Mouse (Mus musculus) midbrain, embryonic 13.5 days (tissue): ENCODE results near the gene Alg14. TPM values are rescaled to one million over a fixed set of nuclear protein-coding genes. Genes with fewer than 3 reads are reported as not detected.
A peak's percentile ranks its signal among the peaks of the same experiment; 100 is the strongest.

ENCODE experiments used
- ATAC-seq: fragments of 200-750 bp; cut with Nextera tagmentation; 2 replicates; pipeline ENCODE4 v1.8.0; 2017; ENCODE audit warnings: mild to moderate bottlenecking, moderate TSS enrichment, moderate library complexity
- H3K27ac ChIP-seq: fragments of 300-500 bp; sonication (generic); 2 replicates; pipeline ENCODE4 v1.5.1; 2015; ENCODE audit warnings: inconsistent platforms, mild to moderate bottlenecking, moderate library complexity
- H3K27me3 ChIP-seq: fragments of 300-500 bp; sonication (generic); 2 replicates; pipeline ENCODE4 v1.6.1; 2015; ENCODE audit warnings: mild to moderate bottlenecking, inconsistent platforms
- H3K36me3 ChIP-seq: fragments of 300-500 bp; sonication (generic); 2 replicates; pipeline ENCODE4 v1.6.1; 2015; ENCODE audit warnings: mild to moderate bottlenecking, inconsistent platforms
- H3K4me1 ChIP-seq: fragments of 300-500 bp; sonication (generic); replicated peaks from 2 replicates; pipeline ENCODE4 v1.6.1; 2015; ENCODE audit warnings: inconsistent platforms
- H3K4me2 ChIP-seq: fragments of 300-500 bp; sonication (generic); replicated peaks from 2 replicates; pipeline ENCODE4 v1.6.1; 2015; ENCODE audit warnings: moderate library complexity, mild to moderate bottlenecking, inconsistent platforms
- H3K4me3 ChIP-seq: fragments of 300-500 bp; sonication (generic); replicated peaks from 2 replicates; pipeline ENCODE4 v1.5.1; 2015; ENCODE audit warnings: mild to moderate bottlenecking, inconsistent platforms
- H3K9ac ChIP-seq: fragments of 300-500 bp; sonication (generic); replicated peaks from 2 replicates; pipeline ENCODE4 v1.6.1; 2015; ENCODE audit warnings: mild to moderate bottlenecking, inconsistent platforms
- H3K9me3 ChIP-seq: fragments of 300-500 bp; sonication (generic); 2 replicates; pipeline ENCODE4 v1.6.1; 2016; ENCODE audit warnings: mild to moderate bottlenecking, inconsistent platforms
- WGBS: fragments of 180-500 bp; shearing (Covaris S2); methylation state at CpG from one replicate; pipeline ENCODE4 v1.1.7; 2015; 5-methylcytosine and 5-hydroxymethylcytosine counted together
- polyA plus RNA-seq: library from polyadenylated mRNA; unstranded; fragments of >200 nt; fragmentation: Nextera tagmentation; extraction: Ambion mirVana; gene quantifications from 2 replicates; pipeline ENCODE4 v1.2.1, GENCODE M21; 2015

The Alg14 gene
- polyA plus RNA-seq, 1 experiment from 2014 or later, result 31.7 TPM

GRCm38 (mm10) chr3:121371527-121372220, 80.1 kb downstream of the Alg14 start:
- Histone ChIP-seq H3K9ac (no peak overlapping the region), H3K4me1 (0 out of 2 replicates have a peak, but pooled peaks cover 4% of the 10 kb centered on the region), H3K4me3 (no peak overlapping the region), H3K36me3 (no peaks in the 10 kb centered on the region), H3K4me2 (no peak overlapping the region), H3K27me3 (no peaks in the 10 kb centered on the region), H3K27ac (no peak overlapping the region), H3K9me3 (no peaks in the 10 kb centered on the region)
- WGBS, result 86% methylated on average over 8 of the region's 8 CpGs
- no peak for ATAC-seq

GRCm38 (mm10) chr3:121373897-121374441, 82.4 kb downstream of the Alg14 start:
- H3K36me3 ChIP-seq, result no peaks in the 10 kb centered on the region
- no peak for ATAC-seq
- no peak overlapping the region for H3K9ac ChIP-seq
- no peaks in the 10 kb centered on the region for H3K9me3 ChIP-seq
- no peak overlapping the region for H3K4me3 ChIP-seq
- no peak overlapping the region for H3K4me2 ChIP-seq
- no peaks in the 10 kb centered on the region for H3K27me3 ChIP-seq
- WGBS, result 80% methylated on average over 9 of the region's 9 CpGs
- no peak overlapping the region for H3K27ac ChIP-seq
- 0 out of 2 replicates have a peak, but pooled peaks cover 4% of the 10 kb centered on the region for H3K4me1 ChIP-seq

GRCm38 (mm10) chr3:121375541-121376129, 84.1 kb downstream of the Alg14 start:
- no peak for ATAC-seq
- no peaks in the 10 kb centered on the region for H3K27me3 ChIP-seq
- H3K4me3 ChIP-seq, result no peak overlapping the region
- no peaks in the 10 kb centered on the region for H3K9me3 ChIP-seq
- no peak overlapping the region for H3K27ac ChIP-seq
- no peak overlapping the region for H3K9ac ChIP-seq
- H3K4me2 ChIP-seq, result no peak overlapping the region
- H3K4me1 ChIP-seq, result 0 out of 2 replicates have a peak, but pooled peaks cover 4% of the 10 kb centered on the region
- no peaks in the 10 kb centered on the region for H3K36me3 ChIP-seq
- WGBS, result 51% methylated on average over 7 of the region's 7 CpGs

- 48% methylated on average over 15 of the region's 15 CpGs for WGBS
- no peak overlapping the region for H3K27ac ChIP-seq
- H3K36me3 ChIP-seq, result no peaks in the 10 kb centered on the region
- H3K27me3 ChIP-seq, result no peaks in the 10 kb centered on the region
- H3K4me3 ChIP-seq, result no peak overlapping the region
- no peaks in the 10 kb centered on the region for H3K9me3 ChIP-seq
- ATAC-seq, result no peak
- no peaks in the 10 kb centered on the region for H3K4me1 ChIP-seq
- H3K4me2 ChIP-seq, result no peak overlapping the region
- H3K9ac ChIP-seq, result no peak overlapping the region
These were observed 87.4 kb downstream of the Alg14 start for GRCm38 (mm10) chr3:121378708-121379612.

- Histone ChIP-seq H3K4me3 (no peak overlapping the region), H3K9me3 (no peaks in the 10 kb centered on the region), H3K36me3 (no peaks in the 10 kb centered on the region), H3K27ac (no peak overlapping the region), H3K27me3 (no peaks in the 10 kb centered on the region), H3K4me1 (no peaks in the 10 kb centered on the region), H3K4me2 (no peak overlapping the region), H3K9ac (no peak overlapping the region)
- WGBS, result 84% methylated on average over 5 of the region's 5 CpGs
- ATAC-seq, result no peak
These were observed 88.1 kb downstream of the Alg14 start for GRCm38 (mm10) chr3:121379699-121380098.

GRCm38 (mm10) chr3:121387471-121388009, 96.0 kb downstream of the Alg14 start:
- H3K4me1 ChIP-seq, result peaks cover 16% of the 10 kb centered on the region
- WGBS, result 71% methylated on average over 3 of the region's 3 CpGs
- H3K4me2 ChIP-seq, result no peak overlapping the region
- no peak overlapping the region for H3K4me3 ChIP-seq
- no peak for ATAC-seq
- H3K9me3 ChIP-seq, result no peaks in the 10 kb centered on the region
- H3K36me3 ChIP-seq, result no peaks in the 10 kb centered on the region
- 0 out of 2 replicates have a peak, but pooled peaks cover 4% of the 10 kb centered on the region for H3K27me3 ChIP-seq
- H3K9ac ChIP-seq, result no peak overlapping the region
- H3K27ac ChIP-seq, result no peak overlapping the region

GRCm38 (mm10) chr3:121389366-121389765, 97.8 kb downstream of the Alg14 start:
- Histone ChIP-seq H3K4me1 (peaks cover 16% of the 10 kb centered on the region), H3K9ac (no peak overlapping the region), H3K36me3 (no peaks in the 10 kb centered on the region), H3K27me3 (0 out of 2 replicates have a peak, but pooled peaks cover 4% of the 10 kb centered on the region), H3K4me2 (no peak overlapping the region), H3K4me3 (no peak overlapping the region), H3K9me3 (no peaks in the 10 kb centered on the region), H3K27ac (no peak overlapping the region)
- no peak for ATAC-seq
- WGBS, result 80% methylated on average over 8 of the region's 8 CpGs

- Histone ChIP-seq H3K4me3 (peak overlapping the region; percentile 22), H3K4me1 (peaks cover 16% of the 10 kb centered on the region), H3K27ac (peak overlapping the region; percentile 48), H3K27me3 (0 out of 2 replicates have a peak, but pooled peaks cover 4% of the 10 kb centered on the region), H3K4me2 (peak overlapping the region; percentile 46), H3K36me3 (no peaks in the 10 kb centered on the region), H3K9ac (no peak overlapping the region; the same call in 1 of the 2 replicates), H3K9me3 (no peaks in the 10 kb centered on the region)
- 14% methylated on average over 17 of the region's 17 CpGs for WGBS
- peak; percentile 85 for ATAC-seq
These were observed 98.4 kb downstream of the Alg14 start for GRCm38 (mm10) chr3:121389860-121390530.

- peak; percentile 77 for ATAC-seq
- Histone ChIP-seq H3K9ac (no peak overlapping the region), H3K4me3 (no peak overlapping the region), H3K27me3 (0 out of 2 replicates have a peak, but pooled peaks cover 4% of the 10 kb centered on the region), H3K9me3 (no peaks in the 10 kb centered on the region), H3K27ac (peak overlapping the region; percentile 48; the same call in 1 of the 2 replicates), H3K4me2 (peak overlapping the region; percentile 46; the same call in 1 of the 2 replicates), H3K36me3 (no peaks in the 10 kb centered on the region), H3K4me1 (peaks cover 16% of the 10 kb centered on the region)
- WGBS, result 48% methylated on average over 7 of the region's 7 CpGs
These were observed 99.2 kb downstream of the Alg14 start for GRCm38 (mm10) chr3:121390724-121391123.

- Histone ChIP-seq H3K9ac (no peak overlapping the region), H3K4me2 (no peak overlapping the region), H3K4me3 (no peak overlapping the region), H3K9me3 (no peaks in the 10 kb centered on the region), H3K36me3 (no peaks in the 10 kb centered on the region), H3K27me3 (no peaks in the 10 kb centered on the region), H3K4me1 (peaks cover 2% of the 10 kb centered on the region; the same call in 1 of the 2 replicates), H3K27ac (no peak overlapping the region)
- no peak for ATAC-seq
- WGBS, result 90% methylated on average over 16 of the region's 16 CpGs
These were observed 104.2 kb downstream of the Alg14 start for GRCm38 (mm10) chr3:121395588-121396295.
